Mouse (Mus musculus) thymus, postnatal 10 days (tissue): ENCODE measurements around the gene Clpp.

Experiments
- DNase-seq, 2 experiments: peaks; one replicate each; pipeline ENCODE4 v3.0.0; 2021; ENCODE audit warnings: low spot score in 2 of 2

Gene Clpp

GRCm38 (mm10) chr17:56986105-56986805 lies 3.9 kb upstream of the Clpp start:
- no peak for DNase-seq

- DNase-seq: no peak
Observed at GRCm38 (mm10) chr17:56988441-56988840, 1.7 kb upstream of the Clpp start.

- no peak for DNase-seq
Observed at GRCm38 (mm10) chr17:56988921-56989430, 1.1 kb upstream of the Clpp start.

GRCm38 (mm10) chr17:56989467-56990114 lies 514 bp upstream of the Clpp start:
- peak in 1 of 2 experiments; percentile 51 for DNase-seq

GRCm38 (mm10) chr17:56990966-56991365 lies 861 bp downstream of the Clpp start:
- no peak for DNase-seq

GRCm38 (mm10) chr17:56995046-56995445 lies 4.9 kb downstream of the Clpp start:
- DNase-seq: no peak

- DNase-seq: no peak
Observed at GRCm38 (mm10) chr17:56996506-56996905, 6.4 kb downstream of the Clpp start.

- peak; percentile 88 to 95 for DNase-seq
Observed at GRCm38 (mm10) chr17:56997029-56997667, 7.0 kb downstream of the Clpp start, which contains the start of gene Alkbh7. Alkbh7 (plus strand) TSS chr17:56997339.

GRCm38 (mm10) chr17:56999414-56999813 lies 9.3 kb downstream of the Clpp start:
- DNase-seq: no peak

- no peak for DNase-seq
Observed at GRCm38 (mm10) chr17:56999968-57000609, 10.0 kb downstream of the Clpp start, which contains the start of gene Pspn. Pspn (minus strand) TSS chr17:57000018.

GRCm38 (mm10) chr17:57001228-57001627 lies 11.1 kb downstream of the Clpp start:
- no peak for DNase-seq

GRCm38 (mm10) chr17:57003994-57004393 lies 13.9 kb downstream of the Clpp start:
- DNase-seq: no peak

- DNase-seq: no peak
Observed at GRCm38 (mm10) chr17:57007137-57007905, 17.2 kb downstream of the Clpp start.

- no peak for DNase-seq
Observed at GRCm38 (mm10) chr17:57010911-57011235, 20.8 kb downstream of the Clpp start.

- DNase-seq: peak; percentile 90 to 93
Observed at GRCm38 (mm10) chr17:57011236-57012141, 21.4 kb downstream of the Clpp start, which contains the start of the genes Gtf2f1 and Gm17949. Gtf2f1 (minus strand) TSS chr17:57011288. Gm17949 (plus strand) TSS chr17:57011469.

GRCm38 (mm10) chr17:57012245-57012795 lies 22.2 kb downstream of the Clpp start:
- no peak for DNase-seq

- no peak for DNase-seq
Observed at GRCm38 (mm10) chr17:57019693-57020092, 29.6 kb downstream of the Clpp start.

- DNase-seq: no peak
Observed at GRCm38 (mm10) chr17:57020960-57021359, 30.9 kb downstream of the Clpp start.

GRCm38 (mm10) chr17:57027471-57027870 lies 37.4 kb downstream of the Clpp start:
- no peak for DNase-seq

- no peak for DNase-seq
Observed at GRCm38 (mm10) chr17:57029691-57030090, 39.6 kb downstream of the Clpp start.
